Mouse (Mus musculus) embryonic facial prominence, embryonic 14.5 days (tissue): Measurements from ENCODE around the gene Igf1r. TPM values are rescaled to one million over a fixed set of nuclear protein-coding genes. Genes with fewer than 3 reads are reported as not detected.

Experiments used
- ATAC-seq: fragments of 200-750 bp; cut with Nextera tagmentation; 2 replicates; pipeline ENCODE4 v1.8.0; 2017; ENCODE audit warnings: low read depth, moderate number of reproducible peaks, moderate TSS enrichment
- DNase-seq: peaks from one replicate; pipeline ENCODE4 v3.0.0-alpha.2; 2015; ENCODE audit warnings: low spot score
- H3K27ac ChIP-seq: fragments of 300-500 bp; sonication (generic); replicated peaks from 2 replicates; pipeline ENCODE4 v1.5.1; 2014; ENCODE audit warnings: low read depth, mild to moderate bottlenecking, low read length, moderate library complexity
- H3K27me3 ChIP-seq: fragments of 300-500 bp; sonication (generic); replicated peaks from 2 replicates; pipeline ENCODE4 v1.6.1; 2014; ENCODE audit warnings: low read length; ENCODE audit not compliant: control insufficient read depth, insufficient read depth
- H3K36me3 ChIP-seq: fragments of 300-500 bp; sonication (generic); 2 replicates; pipeline ENCODE4 v1.6.1; 2014; ENCODE audit warnings: low read length, mixed read lengths; ENCODE audit not compliant: control insufficient read depth, insufficient read depth
- H3K4me1 ChIP-seq: fragments of 300-500 bp; sonication (generic); 2 replicates; pipeline ENCODE4 v1.6.1; 2014; ENCODE audit warnings: antibody characterized with exemption, low read length; ENCODE audit not compliant: control insufficient read depth, insufficient read depth
- H3K4me2 ChIP-seq: fragments of 300-500 bp; sonication (generic); 2 replicates; pipeline ENCODE4 v1.6.1; 2014; ENCODE audit warnings: low read depth, mild to moderate bottlenecking, low read length, moderate library complexity, mixed read lengths
- H3K4me3 ChIP-seq: fragments of 300-500 bp; sonication (generic); 2 replicates; pipeline ENCODE4 v1.5.1; 2014; ENCODE audit warnings: low read depth, mild to moderate bottlenecking, low read length
- H3K9ac ChIP-seq: fragments of 300-500 bp; sonication (generic); 2 replicates; pipeline ENCODE4 v1.6.1; 2014; ENCODE audit warnings: low read depth, mild to moderate bottlenecking, low read length, moderate library complexity, mixed read lengths
- H3K9me3 ChIP-seq: fragments of 300-500 bp; sonication (generic); 2 replicates; pipeline ENCODE4 v1.6.1; 2016; ENCODE audit warnings: low read length; ENCODE audit not compliant: control insufficient read depth
- WGBS: fragments of 180-500 bp; shearing (Covaris S2); extraction: QIAGEN DNeasy Blood & Tissue Kit; methylation state at CpG from one replicate; pipeline ENCODE4 v1.1.7; 2014; 5-methylcytosine and 5-hydroxymethylcytosine counted together
- polyA plus RNA-seq: library from polyadenylated mRNA; unstranded; fragments of >200 nt; fragmentation: Nextera tagmentation; extraction: Ambion mirVana; gene quantifications from 2 replicates; pipeline ENCODE4 v1.2.1, GENCODE M21; 2014

Gene Igf1r
- polyA plus RNA-seq, 1 experiment from 2014 or later, result 16.8 TPM

DNA sequence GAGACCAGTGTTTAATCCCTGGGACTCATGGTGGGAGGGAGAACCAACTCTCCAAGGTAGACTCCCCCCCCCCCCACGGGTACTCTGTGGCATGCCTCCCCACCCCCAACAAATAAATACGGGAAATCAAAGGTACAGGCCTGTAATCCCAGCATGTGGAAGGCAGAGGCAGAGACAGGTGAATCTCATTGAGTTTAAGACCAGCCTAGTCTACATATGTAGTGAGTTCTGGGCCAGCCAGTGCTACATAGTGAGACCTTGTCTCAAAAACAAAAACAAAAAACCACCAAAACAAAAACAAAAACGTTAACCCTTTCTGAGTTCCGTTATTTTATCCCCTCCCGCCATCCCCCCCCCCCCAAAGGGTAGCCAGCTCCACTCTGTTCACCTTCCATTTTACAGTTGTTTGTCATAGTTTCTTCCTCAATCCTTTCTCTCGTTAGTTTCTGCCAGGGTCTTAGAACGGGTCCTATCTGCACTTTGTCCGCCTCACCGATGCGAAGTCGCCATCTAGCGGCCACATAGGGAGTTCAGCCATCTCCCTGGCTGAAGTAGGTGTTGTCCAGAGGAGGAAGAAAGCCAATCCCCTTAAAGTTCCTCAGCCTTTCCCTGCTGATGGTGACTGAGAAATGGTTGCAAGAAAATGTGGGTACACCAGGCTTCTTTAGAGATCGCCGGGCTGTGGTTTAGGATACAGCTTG, 9.1 kb downstream of the Igf1r start:
- ATAC-seq (peak; percentile 56; the same call in 1 of the 2 replicates), DNase-seq (peak; percentile 87)
- H3K4me3 ChIP-seq, result no peak overlapping the region
- no peak overlapping the region for H3K9ac ChIP-seq
- WGBS, result 15% methylated on average over 14 of the region's 14 CpGs
- H3K9me3 ChIP-seq, result no peaks in the 10 kb centered on the region
- no peak overlapping the region for H3K4me2 ChIP-seq
- no peak overlapping the region for H3K27ac ChIP-seq
- no peaks in the 10 kb centered on the region for H3K27me3 ChIP-seq
- no peaks in the 10 kb centered on the region for H3K36me3 ChIP-seq
- H3K4me1 ChIP-seq, result peaks cover 28% of the 10 kb centered on the region

DNA sequence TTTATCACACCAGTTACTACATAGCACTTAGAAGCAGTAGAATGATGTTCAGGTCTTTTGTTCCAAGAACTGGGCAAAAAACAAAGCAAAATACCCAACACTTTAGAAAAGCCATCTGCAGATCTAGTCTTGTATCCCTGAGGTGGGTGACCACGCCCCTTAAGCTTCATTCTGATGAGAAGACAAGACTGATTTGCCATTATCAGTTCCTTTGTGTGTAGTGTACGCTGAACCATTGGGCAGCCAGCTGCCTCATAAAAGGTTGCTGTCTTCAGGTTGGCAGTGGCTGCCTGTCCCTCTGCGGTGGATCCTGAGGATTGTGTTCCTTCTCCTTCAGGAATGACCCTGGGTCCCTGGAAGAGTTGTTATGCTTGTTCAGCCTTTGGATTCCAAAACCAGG, 11.1 kb downstream of the Igf1r start:
- peaks cover 16% of the 10 kb centered on the region for H3K4me1 ChIP-seq
- H3K9me3 ChIP-seq, result no peaks in the 10 kb centered on the region
- no peaks in the 10 kb centered on the region for H3K27me3 ChIP-seq
- WGBS, result 88% methylated on average over 3 of the region's 3 CpGs
- H3K36me3 ChIP-seq, result no peaks in the 10 kb centered on the region
- DNase-seq (no peak), ATAC-seq (no peak)
- H3K4me3 ChIP-seq, result no peak overlapping the region
- H3K9ac ChIP-seq, result no peak overlapping the region
- H3K4me2 ChIP-seq, result no peak overlapping the region
- no peak overlapping the region for H3K27ac ChIP-seq

DNA sequence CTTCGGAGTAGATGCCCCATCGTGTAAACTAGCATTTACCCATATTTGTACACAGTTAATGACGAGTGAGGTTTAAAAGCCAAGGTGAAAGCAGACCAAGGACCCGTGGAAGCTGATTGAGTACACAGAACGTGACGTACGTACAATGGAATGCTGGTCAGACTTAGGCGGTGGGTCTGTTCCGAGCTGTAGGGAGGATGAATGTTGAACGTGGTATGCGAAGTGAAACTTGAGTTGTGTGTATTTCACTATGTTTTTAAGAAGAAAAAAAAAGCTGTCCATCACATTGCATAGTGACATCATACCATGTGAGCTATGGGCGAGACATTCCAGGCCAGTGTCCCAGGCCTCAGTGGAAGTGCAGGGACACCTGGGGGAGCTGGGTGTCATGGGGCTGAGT, 15.8 kb downstream of the Igf1r start:
- Histone ChIP-seq H3K27me3 (no peaks in the 10 kb centered on the region), H3K36me3 (0 out of 2 replicates have a peak, but pooled peaks cover 3% of the 10 kb centered on the region), H3K27ac (no peak overlapping the region), H3K4me3 (no peak overlapping the region), H3K4me1 (peaks cover 31% of the 10 kb centered on the region), H3K4me2 (no peak overlapping the region), H3K9me3 (no peaks in the 10 kb centered on the region), H3K9ac (no peak overlapping the region)
- peak; percentile 60 for ATAC-seq
- WGBS, result 68% methylated on average over 12 of the region's 12 CpGs
- peak; percentile 58 for DNase-seq

GRCm38 (mm10) chr7:67969076-67969475, 16.4 kb downstream of the Igf1r start:
- ATAC-seq, result no peak; the same call in 1 of the 2 replicates
- no peak for DNase-seq
- Histone ChIP-seq H3K4me2 (no peak overlapping the region), H3K27ac (no peak overlapping the region), H3K27me3 (no peaks in the 10 kb centered on the region), H3K4me3 (no peak overlapping the region), H3K4me1 (peaks cover 36% of the 10 kb centered on the region), H3K9ac (no peak overlapping the region), H3K36me3 (0 out of 2 replicates have a peak, but pooled peaks cover 3% of the 10 kb centered on the region), H3K9me3 (no peaks in the 10 kb centered on the region)
- 70% methylated on average over 9 of the region's 9 CpGs for WGBS

DNA sequence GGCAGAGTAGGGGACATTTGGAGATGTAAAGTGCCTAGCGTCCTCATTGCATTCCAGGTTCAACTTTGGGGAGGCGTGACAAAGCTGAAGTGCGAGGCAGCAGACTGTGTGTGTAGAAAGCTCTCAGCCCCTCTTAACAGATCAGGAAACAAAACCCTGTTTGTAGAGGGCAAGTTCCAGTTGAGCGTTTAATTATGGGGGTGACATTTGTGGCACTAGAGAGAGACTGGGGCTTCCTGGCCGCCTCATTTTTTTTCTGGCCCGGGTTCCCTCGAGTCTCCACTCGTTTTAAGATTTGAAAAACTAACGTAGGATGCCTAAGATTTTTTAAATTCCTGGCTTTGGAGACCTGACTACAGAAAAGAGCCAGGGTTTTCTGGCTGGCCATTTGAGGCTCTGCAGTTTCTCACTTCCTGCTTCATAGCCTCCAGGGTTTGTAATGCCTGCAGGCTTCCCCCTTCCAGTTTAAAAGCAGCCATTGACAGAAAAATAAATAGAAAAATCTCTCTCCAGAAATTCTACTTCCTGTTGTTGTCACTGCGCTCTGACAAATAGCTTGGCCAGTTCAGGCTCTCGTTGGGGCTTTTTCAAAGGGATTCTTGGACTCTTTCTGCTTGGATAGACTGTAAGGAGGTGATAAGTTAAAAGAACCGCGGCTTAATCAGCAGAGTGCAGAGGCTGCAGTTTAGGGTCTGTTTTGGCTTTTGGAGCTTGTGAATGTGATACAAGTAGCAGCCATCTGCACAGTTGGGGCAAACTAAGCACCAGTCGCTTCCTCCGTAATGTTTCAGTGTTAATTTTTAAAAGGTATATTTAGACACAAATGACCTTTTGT, 20.8 kb downstream of the Igf1r start:
- no peak overlapping the region for H3K9ac ChIP-seq
- 0 out of 2 replicates have a peak, but pooled peaks cover 3% of the 10 kb centered on the region for H3K36me3 ChIP-seq
- WGBS, result 12% methylated on average over 15 of the region's 15 CpGs
- DNase-seq (peak; percentile 67), ATAC-seq (0 out of 2 replicates have a peak, but pooled peaks have one; percentile 13)
- H3K4me1 ChIP-seq, result peaks cover 25% of the 10 kb centered on the region
- no peaks in the 10 kb centered on the region for H3K9me3 ChIP-seq
- peak overlapping the region; percentile 56 for H3K27ac ChIP-seq
- H3K4me3 ChIP-seq, result no peak overlapping the region
- peak overlapping the region; percentile 20; the same call in 1 of the 2 replicates for H3K4me2 ChIP-seq
- no peaks in the 10 kb centered on the region for H3K27me3 ChIP-seq

DNA sequence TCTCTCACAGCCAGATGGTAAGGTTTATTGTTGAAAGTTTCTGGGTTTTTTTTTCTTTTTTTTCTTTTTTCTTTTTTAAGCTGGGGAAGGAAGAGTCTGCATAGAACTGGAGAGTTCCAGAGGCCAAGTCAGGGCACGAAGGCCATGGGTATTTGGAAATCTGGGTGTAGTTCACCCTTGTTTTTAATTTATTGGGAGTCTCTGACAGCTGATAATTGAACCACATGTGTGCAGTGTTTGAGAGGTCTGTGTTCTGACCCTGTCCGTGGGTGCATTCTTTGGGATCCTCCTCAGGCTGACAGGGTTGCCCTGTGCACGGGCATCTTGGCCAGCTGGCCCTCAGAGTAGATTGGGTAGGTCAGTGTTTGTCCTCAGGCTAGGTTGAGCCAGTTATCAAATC, 29.3 kb downstream of the Igf1r start:
- H3K9ac ChIP-seq, result no peak overlapping the region
- peaks cover 32% of the 10 kb centered on the region for H3K4me1 ChIP-seq
- H3K9me3 ChIP-seq, result no peaks in the 10 kb centered on the region
- 38% methylated on average over 3 of the region's 3 CpGs for WGBS
- no peak overlapping the region for H3K4me2 ChIP-seq
- no peak for DNase-seq
- no peak overlapping the region for H3K27ac ChIP-seq
- H3K36me3 ChIP-seq, result no peaks in the 10 kb centered on the region
- H3K4me3 ChIP-seq, result no peak overlapping the region
- no peak for ATAC-seq
- H3K27me3 ChIP-seq, result no peaks in the 10 kb centered on the region

- ATAC-seq (no peak), DNase-seq (no peak)
- Histone ChIP-seq H3K9ac (no peak overlapping the region), H3K36me3 (no peaks in the 10 kb centered on the region), H3K4me1 (peaks cover 32% of the 10 kb centered on the region), H3K27me3 (no peaks in the 10 kb centered on the region), H3K9me3 (no peaks in the 10 kb centered on the region), H3K27ac (no peak overlapping the region), H3K4me2 (no peak overlapping the region), H3K4me3 (no peak overlapping the region)
- whole genome bisulfite sequencing, result 35% methylated on average over 8 of the region's 8 CpGs
Observed at GRCm38 (mm10) chr7:67982809-67983208, 30.2 kb downstream of the Igf1r start.

GRCm38 (mm10) chr7:67983451-67983850, 30.8 kb downstream of the Igf1r start:
- no peak overlapping the region for H3K4me3 ChIP-seq
- no peak overlapping the region for H3K4me2 ChIP-seq
- no peak overlapping the region for H3K9ac ChIP-seq
- H3K27ac ChIP-seq, result no peak overlapping the region
- no peak for DNase-seq
- H3K27me3 ChIP-seq, result no peaks in the 10 kb centered on the region
- no peak for ATAC-seq
- WGBS, result 48% methylated on average over 7 of the region's 7 CpGs
- peaks cover 32% of the 10 kb centered on the region for H3K4me1 ChIP-seq
- no peaks in the 10 kb centered on the region for H3K9me3 ChIP-seq
- no peaks in the 10 kb centered on the region for H3K36me3 ChIP-seq
